Mouse (Mus musculus) lung, postnatal 0 days (tissue): ENCODE measurements at regions not wholly inside any gene's neighbourhood (a gene's known extent, or its start where the extent isn't known, plus 50 kb on each side); places are given as distances from the start of the nearest gene placed in this dataset.

Source experiments
- CTCF ChIP-seq: IDR thresholded peaks from 2 replicates; pipeline ENCODE4 v1.5.1; 2016; ENCODE audit warnings: antibody characterized with exemption, mild to moderate bottlenecking
- EP300 ChIP-seq: IDR thresholded peaks from 2 replicates; pipeline ENCODE4 v1.6.1; 2016; ENCODE audit warnings: antibody characterized with exemption, mild to moderate bottlenecking, control low read depth

GRCm38 (mm10) chr17:63758817-63759404 is 104.0 kb upstream of the Fer start:
- TF ChIP-seq CTCF (no peak), EP300 (no peak)
